Mouse (Mus musculus): ENCODE measurements around the gene Tspan11.

Tspan11 gene

GRCm38 (mm10) chr6:127989624-127990212 lies 102.3 kb downstream of the Tspan11 start:
- peak; percentile 65 for DNase-seq (ENCODE audit: low spot score)

- no peak for DNase-seq (ENCODE audit: low spot score)
These were observed 104.3 kb downstream of the Tspan11 start for GRCm38 (mm10) chr6:127991509-127992176.

GRCm38 (mm10) chr6:127992993-127993392 lies 105.6 kb downstream of the Tspan11 start:
- DNase-seq (ENCODE audit: low spot score): no peak

GRCm38 (mm10) chr6:127996928-127997327 lies 109.5 kb downstream of the Tspan11 start:
- no peak for DNase-seq (ENCODE audit: low spot score)

GRCm38 (mm10) chr6:127999118-127999517 lies 111.7 kb downstream of the Tspan11 start:
- DNase-seq (ENCODE audit: low spot score): no peak

GRCm38 (mm10) chr6:128000777-128001176 lies 113.4 kb downstream of the Tspan11 start:
- no peak for DNase-seq (ENCODE audit: low spot score)

GRCm38 (mm10) chr6:128001587-128001986 lies 114.2 kb downstream of the Tspan11 start:
- no peak for DNase-seq (ENCODE audit: low spot score)

GRCm38 (mm10) chr6:128002104-128002503 lies 114.7 kb downstream of the Tspan11 start:
- no peak for DNase-seq (ENCODE audit: low spot score)

GRCm38 (mm10) chr6:128002667-128003066 lies 115.3 kb downstream of the Tspan11 start:
- DNase-seq (ENCODE audit: low spot score): no peak

- DNase-seq (ENCODE audit: low spot score): no peak
These were observed 116.2 kb downstream of the Tspan11 start for GRCm38 (mm10) chr6:128003542-128003941.

Measured in left cerebral cortex, adult 11 months (tissue).